Mouse (Mus musculus) heart, adult 2 months (tissue): ENCODE measurements around the gene Parp16. TPM values are rescaled to one million over a fixed set of nuclear protein-coding genes. Genes with fewer than 3 reads are reported as not detected.

ENCODE experiments used
- DNase-seq, 2 experiments: peaks; one replicate each; pipeline ENCODE4 v3.0.0; 2021
- H3K27ac ChIP-seq: fragments of 200-600 bp; 2 replicates; pipeline ENCODE4 v1.8.1; 2022
- H3K27me3 ChIP-seq: fragments of 200-500 bp; 2 replicates; pipeline ENCODE4 v1.6.1; 2012; ENCODE audit warnings: mild to moderate bottlenecking, low read length, inconsistent platforms, mixed read lengths; ENCODE audit not compliant: control insufficient read depth, insufficient read depth
- H3K36me3 ChIP-seq: fragments of 200-500 bp; 2 replicates; pipeline ENCODE4 v1.6.1; 2012; ENCODE audit warnings: low read length, inconsistent platforms; ENCODE audit not compliant: control insufficient read depth, insufficient read depth
- H3K4me1 ChIP-seq: fragments of 200-500 bp; 2 replicates; pipeline ENCODE4 v1.6.1; 2011; ENCODE audit warnings: low read length; ENCODE audit not compliant: control insufficient read depth, insufficient read depth
- H3K4me3 ChIP-seq: fragments of 200-600 bp; 2 replicates; pipeline ENCODE4 v1.8.1; 2022
- H3K79me2 ChIP-seq: fragments of 200-500 bp; replicated peaks from 2 replicates; pipeline ENCODE4 v1.6.1; 2012; ENCODE audit warnings: mild to moderate bottlenecking, inconsistent platforms, low read length, moderate library complexity, mixed read lengths; ENCODE audit not compliant: control insufficient read depth, insufficient read depth
- H3K9ac ChIP-seq: fragments of 200-500 bp; 2 replicates; pipeline ENCODE4 v1.6.1; 2012; ENCODE audit warnings: low read depth, mild to moderate bottlenecking, control low read depth, inconsistent platforms, low read length, mixed read lengths
- CTCF ChIP-seq: fragments of 200-600 bp; IDR thresholded peaks from 2 replicates; pipeline ENCODE4 v1.8.1; 2022; ENCODE audit warnings: antibody characterized with exemption, mild to moderate bottlenecking, moderate library complexity
- EP300 ChIP-seq: fragments of 200-500 bp; IDR thresholded peaks from 2 replicates; pipeline ENCODE4 v1.6.1; 2011; ENCODE audit warnings: low read depth, low read length, control low read depth; ENCODE audit not compliant: insufficient read depth
- POLR2A ChIP-seq: fragments of 200-500 bp; IDR thresholded peaks from 2 replicates; pipeline ENCODE4 v1.6.1; 2011; ENCODE audit warnings: mild to moderate bottlenecking, low read depth, low read length, control low read depth; ENCODE audit not compliant: insufficient read depth
- WGBS: fragments of 180-500 bp; shearing (Covaris S2); methylation state at CpG from one replicate; pipeline ENCODE4 v1.1.7; 2018; 5-methylcytosine and 5-hydroxymethylcytosine counted together
- intact Hi-C: fragments of 180-260 bp; cut with DNase I; formaldehyde crosslinking; loops from one replicate; pipeline ENCODE4 v1.15.1; 2025
- polyA plus RNA-seq: library from polyadenylated mRNA; depleted of rRNA; stranded (reverse); fragments of >200 nt; gene quantifications from 2 replicates; pipeline ENCODE4 v1.2.3, GENCODE M21; 2012
- total RNA-seq, 2 experiments: library from RNA; stranded (reverse); gene quantifications; 2 replicates each; pipeline ENCODE4 v1.2.3; 2021

The Parp16 gene
- total and polyA plus RNA-seq, 3 experiments, result 2.6 to 3.7 (median 3.1) TPM

GRCm38 (mm10) chr9:65230250-65230649 lies 35.1 kb downstream of the Parp16 start:
- Histone ChIP-seq H3K79me2 (no peaks in the 10 kb centered on the region), H3K9ac (no peak overlapping the region), H3K4me1 (no peaks in the 10 kb centered on the region), H3K27me3 (no peaks in the 10 kb centered on the region), H3K36me3 (no peaks in the 10 kb centered on the region), H3K27ac (no peak overlapping the region), H3K4me3 (no peak overlapping the region)
- WGBS, result 80% methylated on average over 6 of the region's 6 CpGs
- TF ChIP-seq CTCF (peak; percentile 16; the same call in 1 of the 2 replicates), EP300 (no peak)
- intact Hi-C loops, result no loop called here
- no peak for DNase-seq

GRCm38 (mm10) chr9:65231284-65231683 lies 36.1 kb downstream of the Parp16 start:
- no peak overlapping the region for H3K4me3 ChIP-seq
- H3K27me3 ChIP-seq, result no peaks in the 10 kb centered on the region
- H3K4me1 ChIP-seq, result no peaks in the 10 kb centered on the region
- DNase-seq, result no peak
- 76% methylated on average over 8 of the region's 8 CpGs for WGBS
- no peaks in the 10 kb centered on the region for H3K36me3 ChIP-seq
- H3K79me2 ChIP-seq, result no peaks in the 10 kb centered on the region
- intact Hi-C loops, result no loop called here
- no peak overlapping the region for H3K27ac ChIP-seq
- no peak for TF ChIP-seq POLR2A
- no peak for TF ChIP-seq CTCF
- no peak for TF ChIP-seq EP300
- H3K9ac ChIP-seq, result no peak overlapping the region

GRCm38 (mm10) chr9:65233243-65233985 lies 38.3 kb downstream of the Parp16 start:
- no peak for DNase-seq
- Histone ChIP-seq H3K27ac (no peak overlapping the region), H3K4me1 (no peaks in the 10 kb centered on the region), H3K27me3 (no peaks in the 10 kb centered on the region), H3K79me2 (no peaks in the 10 kb centered on the region), H3K4me3 (no peak overlapping the region), H3K36me3 (no peaks in the 10 kb centered on the region), H3K9ac (no peak overlapping the region)
- intact Hi-C loops, result no loop called here
- 94% methylated on average over 9 of the region's 9 CpGs for WGBS
- TF ChIP-seq EP300 (no peak), POLR2A (no peak), CTCF (no peak)

GRCm38 (mm10) chr9:65234734-65235133 lies 39.6 kb downstream of the Parp16 start:
- H3K79me2 ChIP-seq, result no peaks in the 10 kb centered on the region
- no peaks in the 10 kb centered on the region for H3K4me1 ChIP-seq
- intact Hi-C loops, result no loop called here
- no peak for DNase-seq
- H3K27me3 ChIP-seq, result no peaks in the 10 kb centered on the region
- H3K36me3 ChIP-seq, result no peaks in the 10 kb centered on the region
- TF ChIP-seq POLR2A, result no peak
- TF ChIP-seq EP300, result no peak
- TF ChIP-seq CTCF, result no peak
- 83% methylated on average over 3 of the region's 3 CpGs for WGBS
- no peak overlapping the region for H3K27ac ChIP-seq
- H3K9ac ChIP-seq, result no peak overlapping the region
- no peak overlapping the region for H3K4me3 ChIP-seq

GRCm38 (mm10) chr9:65235601-65236000 lies 40.4 kb downstream of the Parp16 start:
- Histone ChIP-seq H3K4me3 (no peak overlapping the region), H3K79me2 (no peaks in the 10 kb centered on the region), H3K9ac (no peak overlapping the region), H3K36me3 (no peaks in the 10 kb centered on the region), H3K27me3 (no peaks in the 10 kb centered on the region), H3K27ac (no peak overlapping the region), H3K4me1 (no peaks in the 10 kb centered on the region)
- WGBS, result 63% methylated on average over 1 of the region's 1 CpGs
- DNase-seq, result no peak
- intact Hi-C loops, result no loop called here
- no peak for TF ChIP-seq POLR2A
- no peak for TF ChIP-seq EP300
- no peak for TF ChIP-seq CTCF

- no peaks in the 10 kb centered on the region for H3K4me1 ChIP-seq
- H3K36me3 ChIP-seq, result no peaks in the 10 kb centered on the region
- intact Hi-C loops, result no loop called here
- DNase-seq, result no peak
- H3K4me3 ChIP-seq, result no peak overlapping the region
- no peak overlapping the region for H3K27ac ChIP-seq
- no peaks in the 10 kb centered on the region for H3K79me2 ChIP-seq
- no peak overlapping the region for H3K9ac ChIP-seq
- 70% methylated on average over 11 of the region's 11 CpGs for WGBS
- TF ChIP-seq POLR2A, result no peak
- TF ChIP-seq EP300, result no peak
- TF ChIP-seq CTCF, result no peak
- no peaks in the 10 kb centered on the region for H3K27me3 ChIP-seq
These were observed 42.5 kb downstream of the Parp16 start for GRCm38 (mm10) chr9:65237616-65238015.
